Mouse (Mus musculus): ENCODE data around the gene Rps13. TPM values are rescaled to one million over a fixed set of nuclear protein-coding genes. Genes with fewer than 3 reads are reported as not detected.
A peak's percentile ranks its signal among the peaks of the same experiment; 100 is the strongest.

Rps13 gene
- polyA plus RNA-seq, 1 experiment from 2014 or later: 697 TPM

GRCm38 (mm10) chr7:116286611-116287355 is 47.2 kb downstream of the Rps13 start:
- Histone ChIP-seq H3K9ac (ENCODE audit: low read length) (no peak overlapping the region), H3K27ac (ENCODE audit: low read depth, low read length) (no peak overlapping the region), H3K27me3 (ENCODE audit: control insufficient read depth, insufficient read depth, low read length) (no peaks in the 10 kb centered on the region), H3K36me3 (ENCODE audit: control insufficient read depth, insufficient read depth, low read length) (no peaks in the 10 kb centered on the region), H3K9me3 (ENCODE audit: control insufficient read depth, low read length) (no peaks in the 10 kb centered on the region), H3K4me2 (ENCODE audit: low read depth, low read length, severe bottlenecking) (no peak overlapping the region), H3K4me3 (ENCODE audit: low read depth, low read length) (no peak overlapping the region), H3K4me1 (replicated peaks; ENCODE audit: control insufficient read depth, insufficient read depth, low read length) (peaks cover 15% of the 10 kb centered on the region)
- ATAC-seq (replicated peaks; ENCODE audit: low FRiP score) (no peak), DNase-seq (ENCODE audit: low spot score) (no peak)
- 68% methylated on average over 11 of the region's 11 CpGs for WGBS

GRCm38 (mm10) chr7:116286173-116286572 is 47.8 kb downstream of the Rps13 start:
- ATAC-seq (replicated peaks; ENCODE audit: low FRiP score): no peak
- Histone ChIP-seq H3K9me3 (ENCODE audit: control insufficient read depth, low read length) (no peaks in the 10 kb centered on the region), H3K36me3 (ENCODE audit: control insufficient read depth, insufficient read depth, low read length) (no peaks in the 10 kb centered on the region), H3K4me2 (ENCODE audit: low read depth, low read length, severe bottlenecking) (no peak overlapping the region), H3K27ac (ENCODE audit: low read depth, low read length) (no peak overlapping the region), H3K4me1 (replicated peaks; ENCODE audit: control insufficient read depth, insufficient read depth, low read length) (peaks cover 15% of the 10 kb centered on the region), H3K4me3 (ENCODE audit: low read depth, low read length) (no peak overlapping the region), H3K9ac (ENCODE audit: low read length) (no peak overlapping the region), H3K27me3 (ENCODE audit: control insufficient read depth, insufficient read depth, low read length) (no peaks in the 10 kb centered on the region)
- WGBS: 72% methylated on average over 12 of the region's 12 CpGs
- no peak for DNase-seq (ENCODE audit: low spot score)

- H3K4me3 ChIP-seq (ENCODE audit: low read depth, low read length): no peak overlapping the region
- peaks cover 19% of the 10 kb centered on the region for H3K4me1 ChIP-seq (replicated peaks; ENCODE audit: control insufficient read depth, insufficient read depth, low read length)
- no peak overlapping the region for H3K27ac ChIP-seq (ENCODE audit: low read depth, low read length)
- H3K36me3 ChIP-seq (ENCODE audit: control insufficient read depth, insufficient read depth, low read length): no peaks in the 10 kb centered on the region
- ATAC-seq (replicated peaks; ENCODE audit: low FRiP score) (no peak), DNase-seq (ENCODE audit: low spot score) (no peak)
- no peak overlapping the region for H3K4me2 ChIP-seq (ENCODE audit: low read depth, low read length, severe bottlenecking)
- no peaks in the 10 kb centered on the region for H3K9me3 ChIP-seq (ENCODE audit: control insufficient read depth, low read length)
- 86% methylated on average over 1 of the region's 1 CpGs for WGBS
- no peaks in the 10 kb centered on the region for H3K27me3 ChIP-seq (ENCODE audit: control insufficient read depth, insufficient read depth, low read length)
- H3K9ac ChIP-seq (ENCODE audit: low read length): no peak overlapping the region
These were observed 48.8 kb downstream of the Rps13 start for GRCm38 (mm10) chr7:116285216-116285615.

- DNase-seq (ENCODE audit: low spot score): peak; percentile 86
- WGBS: 5% methylated on average over 11 of the region's 11 CpGs
- H3K4me3 ChIP-seq (ENCODE audit: low read depth, low read length): no peak overlapping the region
These were observed 51.2 kb downstream of the Rps13 start for GRCm38 (mm10) chr7:116282755-116283154.

More at GRCm38 (mm10) chr7:116282755-116283154, 51.2 kb downstream of the Rps13 start:
- Histone ChIP-seq H3K4me1 (replicated peaks; ENCODE audit: control insufficient read depth, insufficient read depth, low read length) (peaks cover 26% of the 10 kb centered on the region), H3K4me2 (ENCODE audit: low read depth, low read length, severe bottlenecking) (peak overlapping the region; percentile 31; the same call in 1 of the 2 replicates), H3K9ac (ENCODE audit: low read length) (0 out of 2 replicates have a peak overlapping the region, but pooled peaks have one; percentile 21), H3K36me3 (ENCODE audit: control insufficient read depth, insufficient read depth, low read length) (no peaks in the 10 kb centered on the region), H3K27me3 (ENCODE audit: control insufficient read depth, insufficient read depth, low read length) (no peaks in the 10 kb centered on the region), H3K9me3 (ENCODE audit: control insufficient read depth, low read length) (no peaks in the 10 kb centered on the region), H3K27ac (ENCODE audit: low read depth, low read length) (peak overlapping the region; percentile 84)
- peak; percentile 83 for ATAC-seq (replicated peaks; ENCODE audit: low FRiP score)

Other genes starting within 250 kb of the Rps13 start
- 0.56 and 0.91 TPM in 2 replicates for gene Gm4353, start 249.6 kb downstream of the Rps13 start, polyA plus RNA-seq (2014; fragmentation: Nextera tagmentation; extraction: Ambion mirVana)
- gene Plekha7, start 25.8 kb downstream of the Rps13 start, polyA plus RNA-seq (2014; fragmentation: Nextera tagmentation; extraction: Ambion mirVana): 16.1 and 17.9 TPM in 2 replicates
- 28.5 and 33.4 TPM in 2 replicates for gene Pik3c2a, start 109.3 kb upstream of the Rps13 start, polyA plus RNA-seq (2014; fragmentation: Nextera tagmentation; extraction: Ambion mirVana)
- 15.2 and 15.8 TPM in 2 replicates for gene Nucb2, start 170.2 kb upstream of the Rps13 start, polyA plus RNA-seq (2014; fragmentation: Nextera tagmentation; extraction: Ambion mirVana)

Data from forebrain, embryonic 11.5 days (tissue).